Mouse (Mus musculus) C2C12 (cell line): ENCODE data around the gene Chd3. TPM values are rescaled to one million over a fixed set of nuclear protein-coding genes. Genes with fewer than 3 reads are reported as not detected.
A peak's percentile ranks its signal among the peaks of the same experiment; 100 is the strongest.

Source experiments
- H3K27me3 ChIP-seq: one replicate; pipeline ENCODE4 v1.6.1; 2011; ENCODE audit not compliant: control insufficient read depth, insufficient read depth, insufficient read length
- H3K36me3 ChIP-seq: one replicate; pipeline ENCODE4 v1.6.1; 2011; ENCODE audit not compliant: control insufficient read depth, insufficient read depth
- H3K4me3 ChIP-seq: one replicate; pipeline ENCODE4 v1.5.1; 2011; ENCODE audit warnings: mild to moderate bottlenecking, control low read depth; ENCODE audit not compliant: poor library complexity, insufficient read depth, severe bottlenecking
- H3K79me2 ChIP-seq: one replicate; pipeline ENCODE4 v1.6.1; 2011; ENCODE audit not compliant: control insufficient read depth, insufficient read depth
- H3K79me3 ChIP-seq: one replicate; pipeline ENCODE4 v1.6.1; 2011; ENCODE audit warnings: low read depth, control low read depth
- H3ac ChIP-seq: one replicate; pipeline ENCODE3; 2011; ENCODE audit warnings: low read depth; ENCODE audit not compliant: control insufficient read depth, insufficient read length
- CEBPB ChIP-seq: IDR thresholded peaks from one replicate; pipeline ENCODE4 v1.6.1; 2011; ENCODE audit warnings: low read depth, mild to moderate bottlenecking, control low read depth, moderate library complexity
- CTCF ChIP-seq: IDR thresholded peaks from one replicate; pipeline ENCODE4 v1.5.1; 2011; ENCODE audit not compliant: control insufficient read depth, insufficient read depth, insufficient read length
- FOSL1 ChIP-seq: IDR thresholded peaks from one replicate; pipeline ENCODE4 v1.8.0; 2011; ENCODE audit warnings: mild to moderate bottlenecking, low read length; ENCODE audit not compliant: poor library complexity, insufficient read depth, severe bottlenecking
- MAX ChIP-seq: IDR thresholded peaks from one replicate; pipeline ENCODE4 v1.6.1; 2011; ENCODE audit warnings: mild to moderate bottlenecking, control low read depth
- MYOD1 ChIP-seq: IDR thresholded peaks from one replicate; pipeline ENCODE4 v1.6.1; 2011; ENCODE audit warnings: low read depth; ENCODE audit not compliant: control insufficient read depth, insufficient read length
- MYOG ChIP-seq: IDR thresholded peaks from one replicate; pipeline ENCODE4 v1.6.1; 2011; ENCODE audit not compliant: control insufficient read depth, insufficient read length; ENCODE audit errors: extremely low read depth
- USF1 ChIP-seq: IDR thresholded peaks from one replicate; pipeline ENCODE4 v1.6.1; 2011; ENCODE audit warnings: low read depth, mild to moderate bottlenecking, control low read depth, moderate library complexity
- polyA plus RNA-seq: library from polyadenylated mRNA; unstranded; fragments of >200 nt; fragmentation: generic; extraction: Trizol; gene quantifications from one replicate; pipeline ENCODE4 v1.2.1, GENCODE M21; 2012; ENCODE audit warnings: missing spikeins

Chd3 gene
- polyA plus RNA-seq, 1 experiment, result 100 TPM

DNA sequence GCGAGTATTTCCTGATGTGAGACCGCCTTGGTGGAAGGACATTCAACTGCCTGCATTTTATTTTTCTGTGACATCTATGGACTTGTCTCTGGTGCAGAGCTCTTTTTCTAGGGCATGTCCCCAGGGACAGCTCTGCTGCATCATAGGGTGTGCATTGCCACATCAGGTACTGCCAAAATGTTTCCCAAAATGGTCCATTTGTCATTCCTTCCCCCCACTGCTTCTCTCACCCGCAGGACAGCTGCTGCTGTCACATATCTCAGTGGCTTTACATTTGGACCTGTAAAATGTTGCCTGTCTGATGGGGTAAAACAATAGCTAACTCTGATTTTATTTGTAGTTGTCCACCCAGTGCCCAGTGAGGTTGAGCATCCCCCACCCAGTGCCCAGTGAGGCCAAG lies 73.9 kb downstream of the Chd3 start:
- Histone ChIP-seq H3K79me3 (no peaks in the 10 kb centered on the region), H3K79me2 (no peaks in the 10 kb centered on the region), H3K27me3 (no peaks in the 10 kb centered on the region), H3ac (no peak overlapping the region), H3K4me3 (no peak overlapping the region), H3K36me3 (peaks cover 25% of the 10 kb centered on the region)
- TF ChIP-seq USF1, result no peak
- TF ChIP-seq FOSL1, result no peak
- peak; percentile 58 for TF ChIP-seq CEBPB
- TF ChIP-seq MAX, result no peak
- peak; percentile 97 for TF ChIP-seq MYOD1
- TF ChIP-seq CTCF, result no peak
- no peak for TF ChIP-seq MYOG

Other genes with a start within 250 kb of the Chd3 start
- gene Hes7, start 249.0 kb downstream of the Chd3 start, polyA plus RNA-seq, result 0.06 TPM
- gene 9130213A22Rik, start 246.8 kb downstream of the Chd3 start, polyA plus RNA-seq, result 0.21 TPM
- 0.14 TPM for gene Aloxe3, start 243.5 kb downstream of the Chd3 start, polyA plus RNA-seq
- not detected for gene Alox12b, start 212.4 kb downstream of the Chd3 start, polyA plus RNA-seq
- gene Alox8, start 171.6 kb downstream of the Chd3 start, polyA plus RNA-seq, result 0.06 TPM
- gene Gucy2e, start 132.4 kb downstream of the Chd3 start, polyA plus RNA-seq, result not detected
- 9.9 TPM for gene Cntrob, start 45.6 kb downstream of the Chd3 start, polyA plus RNA-seq
- 114 TPM for gene Trappc1, start 45.4 kb downstream of the Chd3 start, polyA plus RNA-seq
- gene Kcnab3, start 43.1 kb downstream of the Chd3 start, polyA plus RNA-seq, result 3.2 TPM
- 3.9 TPM for gene Rnf227, start 28.9 kb downstream of the Chd3 start, polyA plus RNA-seq
- gene Naa38, start 26.1 kb upstream of the Chd3 start, polyA plus RNA-seq, result 229 TPM
- 22.8 TPM for gene Cyb5d1, start 26.2 kb upstream of the Chd3 start, polyA plus RNA-seq
- gene Tmem88, start 28.8 kb upstream of the Chd3 start, polyA plus RNA-seq, result 0.16 TPM
- 9.0 TPM for gene Kdm6b, start 44.3 kb upstream of the Chd3 start, polyA plus RNA-seq
- 0.14 TPM for gene Dnah2, start 179.7 kb upstream of the Chd3 start, polyA plus RNA-seq
- gene Efnb3, start 190.8 kb upstream of the Chd3 start, polyA plus RNA-seq, result 0.61 TPM
- gene Wrap53, start 210.8 kb upstream of the Chd3 start, polyA plus RNA-seq, result 21.9 TPM
- 226 TPM for gene Trp53, start 211.0 kb upstream of the Chd3 start, polyA plus RNA-seq
- gene Atp1b2, start 236.5 kb upstream of the Chd3 start, polyA plus RNA-seq, result 0.20 TPM
- gene Shbg, start 248.5 kb upstream of the Chd3 start, polyA plus RNA-seq, result 0.18 TPM